Mouse (Mus musculus) thymus, adult 2 months (tissue): ENCODE measurements at regions not wholly inside any gene's neighbourhood (a gene's known extent, or its start where the extent isn't known, plus 50 kb on each side); places are given as distances from the start of the nearest gene placed in this dataset.

ENCODE experiments used
- DNase-seq: peaks from one replicate; pipeline ENCODE4 v3.0.0; 2021
- H3K27ac ChIP-seq: fragments of 200-500 bp; 2 replicates; pipeline ENCODE4 v1.5.1; 2012; ENCODE audit warnings: low read length, control low read depth; ENCODE audit not compliant: control insufficient read depth, insufficient read depth
- H3K27me3 ChIP-seq: fragments of 200-500 bp; 2 replicates; pipeline ENCODE4 v1.6.1; 2012; ENCODE audit warnings: mild to moderate bottlenecking, low read length, moderate library complexity, mixed read lengths; ENCODE audit not compliant: control insufficient read depth, insufficient read depth
- H3K36me3 ChIP-seq: fragments of 200-500 bp; 2 replicates; pipeline ENCODE4 v1.6.1; 2012; ENCODE audit warnings: mild to moderate bottlenecking, low read length, moderate library complexity; ENCODE audit not compliant: control insufficient read depth, insufficient read depth
- H3K4me1 ChIP-seq: fragments of 200-500 bp; replicated peaks from 2 replicates; pipeline ENCODE4 v1.6.1; 2012; ENCODE audit warnings: low read length; ENCODE audit not compliant: control insufficient read depth, insufficient read depth
- H3K4me3 ChIP-seq: fragments of 200-500 bp; 2 replicates; pipeline ENCODE4 v1.5.1; 2012; ENCODE audit warnings: mild to moderate bottlenecking, low read length, control low read depth, moderate library complexity; ENCODE audit not compliant: control insufficient read depth, insufficient read depth
- CTCF ChIP-seq: fragments of 200-500 bp; IDR thresholded peaks from 2 replicates; pipeline ENCODE4 v1.5.1; 2012; ENCODE audit warnings: mild to moderate bottlenecking, control low read depth, low read length, moderate library complexity, borderline replicate concordance; ENCODE audit not compliant: control insufficient read depth, poor library complexity, insufficient read depth; ENCODE audit errors: extremely low read depth
- POLR2A ChIP-seq: fragments of 200-500 bp; IDR thresholded peaks from 2 replicates; pipeline ENCODE4 v1.6.1; 2012; ENCODE audit warnings: mild to moderate bottlenecking, low read length, control low read depth, moderate library complexity; ENCODE audit not compliant: control insufficient read depth, poor library complexity, insufficient read depth; ENCODE audit errors: extremely low read depth
- WGBS: fragments of 180-500 bp; shearing (Covaris S2); methylation state at CpG from one replicate; pipeline ENCODE4 v1.1.7; 2018; 5-methylcytosine and 5-hydroxymethylcytosine counted together

GRCm38 (mm10) chr12:25246566-25246965, 149.6 kb upstream of the Id2 start:
- DNase-seq = no peak
- no peak for TF ChIP-seq CTCF
- TF ChIP-seq POLR2A = no peak
- no peaks in the 10 kb centered on the region for H3K27me3 ChIP-seq
- H3K4me3 ChIP-seq = no peak overlapping the region
- H3K36me3 ChIP-seq = no peaks in the 10 kb centered on the region
- no peak overlapping the region for H3K27ac ChIP-seq
- H3K4me1 ChIP-seq = peaks cover 18% of the 10 kb centered on the region
- WGBS = 85% methylated on average over 7 of the region's 7 CpGs

- peaks cover 15% of the 10 kb centered on the region for H3K4me1 ChIP-seq
- no peak for DNase-seq
- no peak overlapping the region for H3K4me3 ChIP-seq
- 94% methylated on average over 5 of the region's 5 CpGs for WGBS
- no peak overlapping the region for H3K27ac ChIP-seq
- H3K27me3 ChIP-seq = no peaks in the 10 kb centered on the region
- TF ChIP-seq CTCF (no peak), POLR2A (no peak)
- H3K36me3 ChIP-seq = no peaks in the 10 kb centered on the region
Observed at GRCm38 (mm10) chr12:25245661-25246060, 148.7 kb upstream of the Id2 start.

DNA sequence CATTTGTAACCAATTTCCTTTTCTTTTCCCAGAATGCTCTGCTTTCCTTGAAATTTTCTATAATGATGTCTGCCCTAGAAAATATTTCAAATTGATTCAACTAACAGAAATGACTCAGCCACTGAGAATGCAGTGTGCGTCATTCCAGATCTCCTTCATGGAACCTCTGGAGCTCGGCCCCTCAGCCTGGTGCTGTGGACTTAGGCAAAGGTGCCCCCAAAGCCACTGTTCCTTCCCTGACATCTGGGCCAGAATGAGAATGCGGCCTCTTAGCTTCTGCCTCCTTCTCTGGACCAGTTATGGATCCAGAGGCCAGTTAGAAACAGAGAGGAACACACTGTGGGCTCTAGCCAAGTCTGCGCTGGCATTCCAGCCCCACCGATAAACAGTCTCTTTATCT, 148.3 kb upstream of the Id2 start:
- Histone ChIP-seq H3K27ac (no peak overlapping the region), H3K4me3 (no peak overlapping the region), H3K4me1 (peaks cover 16% of the 10 kb centered on the region), H3K27me3 (no peaks in the 10 kb centered on the region), H3K36me3 (no peaks in the 10 kb centered on the region)
- 93% methylated on average over 5 of the region's 5 CpGs for WGBS
- DNase-seq = no peak
- TF ChIP-seq CTCF (no peak), POLR2A (no peak)

GRCm38 (mm10) chr12:25244666-25245065, 147.7 kb upstream of the Id2 start:
- no peak overlapping the region for H3K27ac ChIP-seq
- DNase-seq = no peak
- TF ChIP-seq CTCF (no peak), POLR2A (no peak)
- no peaks in the 10 kb centered on the region for H3K36me3 ChIP-seq
- WGBS = 97% methylated on average over 1 of the region's 1 CpGs
- no peaks in the 10 kb centered on the region for H3K27me3 ChIP-seq
- peaks cover 21% of the 10 kb centered on the region for H3K4me1 ChIP-seq
- H3K4me3 ChIP-seq = no peak overlapping the region

- H3K27ac ChIP-seq = no peak overlapping the region
- no peak for DNase-seq
- H3K4me1 ChIP-seq = peaks cover 25% of the 10 kb centered on the region
- TF ChIP-seq POLR2A (no peak), CTCF (no peak)
- no peaks in the 10 kb centered on the region for H3K27me3 ChIP-seq
- 92% methylated on average over 1 of the region's 1 CpGs for WGBS
- H3K4me3 ChIP-seq = no peak overlapping the region
- H3K36me3 ChIP-seq = no peaks in the 10 kb centered on the region
Observed at GRCm38 (mm10) chr12:25243901-25244300, 147.0 kb upstream of the Id2 start.

DNA sequence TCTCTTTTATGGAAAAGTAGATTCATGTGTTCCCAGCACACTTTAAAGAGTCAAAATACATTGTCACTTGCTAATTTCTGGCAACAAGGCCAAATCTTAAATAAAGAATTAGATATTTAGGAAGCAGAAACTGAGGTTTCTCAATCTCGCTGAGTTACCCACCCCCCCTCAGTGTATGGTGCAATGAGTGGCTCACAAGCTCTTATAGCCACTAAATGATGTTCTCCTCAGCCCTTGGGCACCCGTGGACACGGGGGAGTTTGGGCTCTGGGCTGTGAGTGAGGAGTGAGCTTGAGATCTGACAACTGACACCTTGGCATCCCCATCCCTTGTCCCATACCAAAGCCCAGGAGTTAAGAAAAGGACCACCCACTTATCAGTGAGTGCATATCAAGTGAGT, 145.4 kb upstream of the Id2 start:
- DNase-seq = no peak
- WGBS = 60% methylated on average over 3 of the region's 3 CpGs
- H3K4me3 ChIP-seq = no peak overlapping the region
- peaks cover 25% of the 10 kb centered on the region for H3K4me1 ChIP-seq
- no peaks in the 10 kb centered on the region for H3K27me3 ChIP-seq
- H3K36me3 ChIP-seq = no peaks in the 10 kb centered on the region
- TF ChIP-seq CTCF = no peak
- no peak for TF ChIP-seq POLR2A
- H3K27ac ChIP-seq = no peak overlapping the region

DNA sequence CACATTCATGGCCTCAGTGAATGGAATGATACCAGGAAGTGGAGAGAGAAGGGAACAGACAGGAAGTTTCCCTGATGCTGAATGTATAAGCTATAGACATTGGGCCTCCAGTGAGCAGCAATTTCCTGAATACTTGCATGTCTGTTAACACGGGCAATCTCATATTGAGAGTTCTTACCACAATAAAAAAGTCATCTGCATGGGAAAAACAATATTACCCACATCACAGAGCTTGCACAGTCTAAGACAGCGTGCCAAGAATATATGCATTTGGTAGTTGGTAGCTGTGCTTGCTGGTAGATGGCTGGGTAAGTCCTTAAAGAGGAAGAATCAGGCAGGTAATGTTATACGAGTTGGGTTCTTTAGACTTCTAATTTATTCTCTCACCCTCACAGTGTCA, 144.7 kb upstream of the Id2 start:
- no peak for DNase-seq
- Histone ChIP-seq H3K4me3 (no peak overlapping the region), H3K36me3 (no peaks in the 10 kb centered on the region), H3K27ac (no peak overlapping the region), H3K27me3 (no peaks in the 10 kb centered on the region), H3K4me1 (peaks cover 23% of the 10 kb centered on the region)
- WGBS = 8% methylated on average over 3 of the region's 3 CpGs
- TF ChIP-seq CTCF (no peak), POLR2A (no peak)
